Mouse (Mus musculus) hindbrain, postnatal 0 days (tissue): ENCODE data around the gene Scgb1a1. TPM values are rescaled to one million over a fixed set of nuclear protein-coding genes. Genes with fewer than 3 reads are reported as not detected.
A peak's percentile ranks its signal among the peaks of the same experiment; 100 is the strongest.

ENCODE experiments used
- ATAC-seq: fragments of 200-750 bp; cut with Nextera tagmentation; 2 replicates; pipeline ENCODE4 v1.8.0; 2017; ENCODE audit warnings: mild to moderate bottlenecking, moderate TSS enrichment, moderate library complexity
- DNase-seq: peaks from one replicate; pipeline ENCODE4 v3.0.0-alpha.2; 2015; ENCODE audit warnings: low spot score
- H3K27ac ChIP-seq: fragments of 300-500 bp; sonication (generic); 2 replicates; pipeline ENCODE4 v1.5.1; 2014; ENCODE audit warnings: mild to moderate bottlenecking
- H3K27me3 ChIP-seq: fragments of 300-500 bp; sonication (generic); 2 replicates; pipeline ENCODE4 v1.6.1; 2014; ENCODE audit warnings: low read length, mixed read lengths; ENCODE audit not compliant: insufficient read depth
- H3K36me3 ChIP-seq: fragments of 300-500 bp; sonication (generic); 2 replicates; pipeline ENCODE4 v1.6.1; 2014; ENCODE audit warnings: low read length, mixed read lengths; ENCODE audit not compliant: insufficient read depth
- H3K4me1 ChIP-seq: fragments of 300-500 bp; sonication (generic); 2 replicates; pipeline ENCODE4 v1.6.1; 2014; ENCODE audit warnings: antibody characterized with exemption, low read length, mixed read lengths; ENCODE audit not compliant: insufficient read depth
- H3K4me2 ChIP-seq: fragments of 300-500 bp; sonication (generic); 2 replicates; pipeline ENCODE4 v1.6.1; 2014; ENCODE audit warnings: low read depth, mild to moderate bottlenecking, low read length, moderate library complexity, mixed read lengths
- H3K4me3 ChIP-seq: fragments of 300-500 bp; sonication (generic); 2 replicates; pipeline ENCODE4 v1.5.1; 2014; ENCODE audit warnings: low read length
- H3K9ac ChIP-seq: fragments of 300-500 bp; sonication (generic); replicated peaks from 2 replicates; pipeline ENCODE4 v1.6.1; 2014; ENCODE audit warnings: mild to moderate bottlenecking, low read length, moderate library complexity, mixed read lengths
- H3K9me3 ChIP-seq: fragments of 300-500 bp; sonication (generic); 2 replicates; pipeline ENCODE4 v1.6.1; 2016; ENCODE audit warnings: low read length, mixed read lengths
- CTCF ChIP-seq: IDR thresholded peaks from 2 replicates; pipeline ENCODE4 v1.5.1; 2016; ENCODE audit warnings: antibody characterized with exemption, control low read depth, low read depth
- WGBS: fragments of 180-500 bp; shearing (Covaris S2); extraction: QIAGEN DNeasy Blood & Tissue Kit; methylation state at CpG from one replicate; pipeline ENCODE4 v1.1.7; 2014; 5-methylcytosine and 5-hydroxymethylcytosine counted together
- polyA plus RNA-seq: library from polyadenylated mRNA; unstranded; fragments of >200 nt; fragmentation: Nextera tagmentation; extraction: Ambion mirVana; gene quantifications from 2 replicates; pipeline ENCODE4 v1.2.1, GENCODE M21; 2015
- total RNA-seq: library from RNA; depleted of rRNA; stranded (reverse); fragments of >200 nt; gene quantifications from 2 replicates; pipeline ENCODE4 v1.2.3, GENCODE M21; 2014

Gene Scgb1a1
- total and polyA plus RNA-seq, 2 experiments from 2014 or later: not detected

DNA sequence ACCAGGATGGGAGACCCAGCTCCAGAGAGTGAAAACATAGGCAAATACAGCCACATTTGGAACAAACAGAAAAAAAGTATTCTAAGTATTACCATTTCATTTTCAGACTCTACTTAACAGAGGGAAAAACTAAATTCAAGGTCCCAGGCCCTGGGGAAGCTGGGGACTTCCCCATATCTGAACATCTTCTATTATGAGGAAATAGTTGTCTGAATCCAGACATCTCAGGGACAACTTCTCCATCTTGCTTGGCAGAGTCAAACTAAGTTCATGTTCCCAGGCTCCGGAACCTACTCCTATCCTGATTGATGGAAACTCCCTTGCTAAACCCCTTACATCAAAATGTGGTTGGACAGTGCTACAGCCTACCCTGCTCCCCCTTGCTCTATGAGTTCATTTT lies 34.6 kb upstream of the Scgb1a1 start:
- WGBS: 100% methylated on average over 1 of the region's 1 CpGs
- no peak overlapping the region for H3K4me2 ChIP-seq
- H3K27me3 ChIP-seq: no peaks in the 10 kb centered on the region
- no peak overlapping the region for H3K4me3 ChIP-seq
- no peaks in the 10 kb centered on the region for H3K9me3 ChIP-seq
- ATAC-seq (no peak), DNase-seq (no peak)
- no peak overlapping the region for H3K27ac ChIP-seq
- H3K9ac ChIP-seq: no peak overlapping the region
- H3K36me3 ChIP-seq: no peaks in the 10 kb centered on the region
- TF ChIP-seq CTCF: no peak
- no peaks in the 10 kb centered on the region for H3K4me1 ChIP-seq

DNA sequence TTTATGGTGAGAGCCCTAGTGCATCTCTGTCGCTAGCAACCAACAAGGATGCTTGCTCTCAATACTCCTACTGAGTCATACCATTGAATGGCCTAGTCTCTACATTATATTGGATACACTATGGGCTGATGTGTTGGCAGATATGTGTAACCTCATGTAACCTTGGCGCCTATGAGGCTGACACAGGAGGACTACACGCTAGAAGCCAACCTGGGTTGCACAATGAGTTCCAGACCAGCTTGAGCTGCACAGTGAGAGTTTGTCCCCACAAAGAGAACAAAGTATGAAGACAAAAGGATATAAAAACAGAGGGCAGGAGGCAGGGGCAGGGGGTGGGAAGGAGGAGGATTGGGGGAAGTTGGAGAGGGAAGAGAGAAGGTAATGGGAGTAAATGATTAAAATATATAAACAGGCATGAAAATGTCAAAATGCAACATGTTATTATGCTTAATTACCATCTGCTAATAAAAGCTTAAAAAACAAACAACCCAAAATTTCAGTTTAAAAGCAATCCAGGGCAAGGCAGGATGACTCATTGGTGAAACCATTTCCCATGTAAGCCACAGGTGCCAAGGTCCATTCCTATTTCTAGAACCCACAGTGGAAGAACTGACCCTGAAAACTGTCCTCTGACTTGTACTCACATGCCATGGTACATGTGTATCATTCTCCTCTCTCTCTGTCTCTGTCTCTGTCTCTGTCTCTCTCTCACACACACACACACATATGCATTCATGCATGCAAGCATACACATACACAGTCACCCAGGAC lies 32.1 kb upstream of the Scgb1a1 start:
- no peaks in the 10 kb centered on the region for H3K4me1 ChIP-seq
- TF ChIP-seq CTCF: no peak
- no peak overlapping the region for H3K4me2 ChIP-seq
- H3K27me3 ChIP-seq: no peaks in the 10 kb centered on the region
- DNase-seq (no peak), ATAC-seq (no peak)
- peaks cover 12% of the 10 kb centered on the region; the same call in 1 of the 2 replicates for H3K36me3 ChIP-seq
- H3K9ac ChIP-seq: no peak overlapping the region
- no peaks in the 10 kb centered on the region for H3K9me3 ChIP-seq
- H3K27ac ChIP-seq: no peak overlapping the region
- H3K4me3 ChIP-seq: no peak overlapping the region
- WGBS: 91% methylated on average over 3 of the region's 3 CpGs

DNA sequence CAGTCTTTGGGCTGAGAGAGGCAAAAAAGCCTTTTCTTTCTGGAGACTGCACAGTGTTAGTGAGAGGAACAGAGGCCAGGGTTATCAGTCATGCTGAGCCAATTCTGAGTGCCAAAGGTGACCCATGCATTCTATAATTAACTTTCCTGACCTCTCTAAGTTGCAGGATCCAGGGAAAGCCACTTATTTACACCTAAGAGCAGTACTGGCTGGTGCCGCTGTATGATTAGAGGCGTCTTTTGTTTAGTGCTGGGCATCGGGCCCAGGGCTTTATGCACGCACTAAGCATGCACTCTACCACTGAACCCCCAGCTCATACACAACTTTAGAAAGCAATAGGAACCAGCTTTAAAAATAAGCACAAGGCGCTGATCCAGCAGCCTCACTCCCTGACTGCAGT lies 29.5 kb upstream of the Scgb1a1 start:
- DNase-seq (peak; percentile 20), ATAC-seq (0 out of 2 replicates have a peak, but pooled peaks have one; percentile 18)
- 59% methylated on average over 5 of the region's 5 CpGs for WGBS
- no peak for TF ChIP-seq CTCF
- Histone ChIP-seq H3K9me3 (no peaks in the 10 kb centered on the region), H3K4me1 (no peaks in the 10 kb centered on the region), H3K4me3 (no peak overlapping the region), H3K9ac (no peak overlapping the region), H3K4me2 (no peak overlapping the region), H3K36me3 (peaks cover 35% of the 10 kb centered on the region; the same call in 1 of the 2 replicates), H3K27me3 (no peaks in the 10 kb centered on the region), H3K27ac (no peak overlapping the region)

DNA sequence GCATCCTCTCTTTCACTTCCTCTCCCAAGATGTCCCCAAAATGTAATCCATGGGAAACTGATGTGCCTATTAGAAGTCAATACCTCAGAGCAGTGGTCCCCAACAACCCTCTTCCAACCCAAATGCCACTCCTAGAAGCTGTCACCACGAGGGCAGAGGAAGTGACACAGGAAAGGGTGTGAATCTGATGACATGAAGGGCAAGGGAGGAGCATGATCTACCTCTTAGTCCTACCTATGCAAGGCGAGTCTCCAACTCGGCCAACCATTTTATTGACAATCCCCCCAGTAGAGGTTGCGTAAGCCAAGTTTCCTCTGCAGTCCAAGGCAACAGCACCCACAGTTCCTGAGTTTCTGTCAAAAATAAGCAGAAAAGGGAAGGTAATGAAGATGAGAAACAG lies 28.5 kb upstream of the Scgb1a1 start:
- Histone ChIP-seq H3K4me2 (no peak overlapping the region), H3K27ac (no peak overlapping the region), H3K36me3 (peaks cover 39% of the 10 kb centered on the region; the same call in 1 of the 2 replicates), H3K4me1 (no peaks in the 10 kb centered on the region), H3K9me3 (no peaks in the 10 kb centered on the region), H3K27me3 (no peaks in the 10 kb centered on the region), H3K9ac (no peak overlapping the region), H3K4me3 (no peak overlapping the region)
- DNase-seq (no peak), ATAC-seq (no peak)
- TF ChIP-seq CTCF: no peak
- 83% methylated on average over 4 of the region's 4 CpGs for WGBS

DNA sequence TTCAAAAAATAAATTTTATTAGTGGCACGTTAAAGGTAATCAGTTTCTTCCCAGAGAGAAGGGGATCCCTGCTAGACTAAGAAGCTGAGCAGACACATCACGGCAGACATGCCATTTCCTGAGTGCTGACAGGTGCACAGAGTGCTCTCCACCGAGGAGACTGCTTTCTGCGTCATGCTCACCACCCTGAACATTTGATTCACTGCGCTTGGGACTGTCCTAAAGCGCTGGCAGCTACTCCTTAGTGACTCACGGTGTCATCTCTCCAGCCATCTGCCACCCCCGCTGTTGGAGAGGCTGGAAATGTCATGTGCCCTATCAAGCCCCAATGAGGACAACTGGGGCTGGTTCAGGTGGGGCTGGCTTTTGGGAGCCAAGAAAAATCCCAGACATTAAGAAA lies 24.3 kb upstream of the Scgb1a1 start:
- H3K4me3 ChIP-seq: no peak overlapping the region
- DNase-seq: no peak
- TF ChIP-seq CTCF: no peak
- no peaks in the 10 kb centered on the region for H3K9me3 ChIP-seq
- H3K27me3 ChIP-seq: no peaks in the 10 kb centered on the region
- H3K4me1 ChIP-seq: no peaks in the 10 kb centered on the region; the same call in 1 of the 2 replicates
- H3K4me2 ChIP-seq: no peak overlapping the region
- ATAC-seq: no peak
- WGBS: 74% methylated on average over 8 of the region's 8 CpGs
- H3K9ac ChIP-seq: no peak overlapping the region
- peaks cover 39% of the 10 kb centered on the region; the same call in 1 of the 2 replicates for H3K36me3 ChIP-seq
- H3K27ac ChIP-seq: no peak overlapping the region

DNA sequence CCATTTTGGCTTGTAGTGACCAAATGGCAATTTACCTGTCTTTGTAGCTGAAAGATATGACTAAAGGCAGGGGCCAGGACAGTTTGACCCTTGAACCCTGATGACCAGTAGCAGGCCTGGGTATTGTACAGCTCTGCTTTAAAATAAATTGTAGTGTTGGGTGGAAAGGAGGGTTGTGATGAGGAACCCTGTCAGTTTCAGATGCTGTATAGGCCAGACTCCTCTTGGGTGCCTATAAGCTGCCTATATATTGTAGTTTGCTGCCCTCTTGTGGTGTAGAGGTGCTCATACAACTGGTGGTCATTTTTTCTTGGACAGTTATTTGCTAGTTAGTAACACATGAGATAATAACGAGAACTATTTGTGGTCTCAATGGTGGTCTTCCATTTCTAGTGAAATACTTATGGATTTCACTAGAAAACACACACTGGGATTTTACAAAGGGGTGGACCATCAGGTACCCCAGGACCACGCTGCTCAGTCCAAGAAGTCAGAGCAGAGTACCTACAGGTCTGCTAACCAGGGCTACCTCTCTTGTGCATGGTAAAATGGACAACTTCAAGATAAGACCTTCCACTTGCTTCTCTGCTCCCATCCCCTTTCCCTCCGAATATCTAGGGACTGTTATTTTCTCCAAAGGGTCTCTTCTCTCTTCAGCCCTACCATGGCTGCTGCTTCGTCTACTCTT lies 22.6 kb upstream of the Scgb1a1 start:
- peaks cover 29% of the 10 kb centered on the region; the same call in 1 of the 2 replicates for H3K36me3 ChIP-seq
- no peaks in the 10 kb centered on the region for H3K27me3 ChIP-seq
- H3K9me3 ChIP-seq: no peaks in the 10 kb centered on the region
- ATAC-seq: peak; percentile 91
- no peaks in the 10 kb centered on the region; the same call in 1 of the 2 replicates for H3K4me1 ChIP-seq
- TF ChIP-seq CTCF: peak; percentile 88
- WGBS: 52% methylated on average over 4 of the region's 4 CpGs
- DNase-seq: peak; percentile 91
- no peak overlapping the region for H3K4me2 ChIP-seq
- H3K4me3 ChIP-seq: no peak overlapping the region
- H3K9ac ChIP-seq: no peak overlapping the region
- H3K27ac ChIP-seq: no peak overlapping the region
